Mouse (Mus musculus): ENCODE measurements around the gene Clec4n. TPM values are rescaled to one million over a fixed set of nuclear protein-coding genes. Genes with fewer than 3 reads are reported as not detected.
"Not testable (repeated sequence)": the region's sequence is repeated elsewhere in the genome, so short reads cannot be mapped to it uniquely, and the experiment has no call there.

The Clec4n gene
- polyA plus RNA-seq, 1 experiment: 0.44 TPM

DNA sequence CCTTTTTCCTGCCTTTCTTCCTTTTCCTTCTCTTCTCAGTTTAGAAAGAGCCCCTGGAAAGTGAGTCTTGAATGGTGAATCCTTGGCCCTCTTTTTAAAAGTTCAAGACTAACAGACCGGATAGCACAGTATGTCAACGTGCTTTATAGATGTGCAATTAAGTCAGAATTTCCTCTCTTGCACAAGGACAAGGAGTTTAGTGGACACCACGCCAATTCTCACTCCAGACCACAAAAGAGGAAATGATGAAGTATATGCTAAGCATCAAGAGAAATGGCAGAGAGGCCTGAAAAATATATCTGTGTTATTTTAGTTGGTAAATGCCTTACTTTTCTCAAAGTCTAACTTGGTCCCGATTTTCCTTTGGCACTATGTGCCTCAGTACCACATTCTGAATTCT, 60.1 kb downstream of the Clec4n start, which contains the start of gene Clec4e:
TSS of gene Clec4e (minus strand) at position 118 of the 400 bp plus-strand sequence.
- Histone ChIP-seq H3K4me1 (ENCODE audit: control insufficient read depth, insufficient read depth, low read length) (no peaks in the 10 kb centered on the region), H3K27me3 (ENCODE audit: control insufficient read depth, insufficient read depth, low read length) (no peaks in the 10 kb centered on the region), H3K27ac (ENCODE audit: control insufficient read depth, insufficient read depth, low read depth, low read length) (no peak within 1 kb of the TSS), H3K4me3 (ENCODE audit: control insufficient read depth, low read depth, low read length) (no peak within 1 kb of the TSS), H3K36me3 (ENCODE audit: control insufficient read depth, insufficient read depth, low read length) (no peaks in the 10 kb centered on the region)
- no peak for TF ChIP-seq POLR2A (IDR thresholded peaks at IDR 0.05; ENCODE audit: control insufficient read depth, low read depth, low read length)

DNA sequence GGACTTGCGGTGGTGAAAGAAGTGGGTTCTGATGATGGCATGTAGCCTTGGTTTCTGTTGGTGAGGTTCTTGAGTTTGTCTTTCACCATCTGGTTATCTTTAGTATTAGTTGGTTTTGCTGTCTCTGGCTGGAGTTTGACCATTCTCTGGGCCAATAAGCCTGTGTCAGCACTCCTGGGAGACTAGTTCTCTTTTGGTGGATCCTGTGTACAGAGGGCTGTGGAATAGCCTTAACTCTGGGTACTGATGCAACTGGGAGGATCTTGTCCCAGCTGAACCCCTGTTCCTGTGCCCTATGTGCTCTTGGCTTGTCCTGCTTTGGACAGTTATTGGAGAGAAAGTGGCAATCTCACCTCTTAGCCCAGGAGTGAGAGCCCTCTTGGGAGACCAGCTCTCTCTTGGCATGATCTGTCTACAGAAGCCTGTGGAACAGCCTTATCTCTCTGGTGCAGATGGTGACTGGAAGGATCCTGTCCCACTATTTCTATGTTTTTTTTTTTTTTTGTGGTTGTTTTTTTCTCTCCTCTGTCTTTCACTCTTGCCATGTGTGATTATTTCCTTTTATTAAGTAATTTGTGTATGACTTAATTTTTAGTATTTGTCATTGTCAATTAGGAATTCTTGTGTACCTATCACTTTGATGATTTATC, 63.2 kb downstream of the Clec4n start:
- Histone ChIP-seq H3K4me1 (ENCODE audit: control insufficient read depth, insufficient read depth, low read length) (no peaks in the 10 kb centered on the region), H3K27me3 (ENCODE audit: control insufficient read depth, insufficient read depth, low read length) (no peaks in the 10 kb centered on the region), H3K4me3 (ENCODE audit: control insufficient read depth, low read depth, low read length) (no peak overlapping the region), H3K27ac (ENCODE audit: control insufficient read depth, insufficient read depth, low read depth, low read length) (no peak overlapping the region), H3K36me3 (ENCODE audit: control insufficient read depth, insufficient read depth, low read length) (no peaks in the 10 kb centered on the region)
- no peak for TF ChIP-seq CTCF (IDR thresholded peaks at IDR 0.05; ENCODE audit: control insufficient read depth, insufficient read depth, insufficient replicate concordance, low read depth, low read length)

DNA sequence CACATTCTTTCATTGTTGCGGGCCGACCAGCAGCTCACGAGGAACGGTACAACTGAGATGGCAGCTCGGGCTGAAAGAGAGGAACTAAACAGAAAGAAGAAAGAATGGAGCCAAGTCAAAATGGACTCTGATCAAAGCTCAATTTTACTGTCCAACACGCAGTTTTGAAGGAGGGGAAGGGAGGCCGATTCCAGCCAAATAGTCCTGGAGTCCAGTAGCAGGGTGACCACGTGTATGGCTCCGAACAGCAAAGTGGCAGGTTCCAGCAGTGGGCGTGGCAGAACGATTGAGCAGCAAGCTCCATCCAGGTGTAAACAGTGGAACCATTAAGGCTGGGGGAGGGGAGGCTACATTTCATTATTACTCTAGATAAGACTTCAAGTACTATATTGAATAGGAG, 63.9 kb downstream of the Clec4n start:
- not testable (repeated sequence) for H3K27ac ChIP-seq (ENCODE audit: control insufficient read depth, insufficient read depth, low read depth, low read length); H3K4me1 ChIP-seq (ENCODE audit: control insufficient read depth, insufficient read depth, low read length); H3K27me3 ChIP-seq (ENCODE audit: control insufficient read depth, insufficient read depth, low read length); H3K4me3 ChIP-seq (ENCODE audit: control insufficient read depth, low read depth, low read length); H3K36me3 ChIP-seq (ENCODE audit: control insufficient read depth, insufficient read depth, low read length)

Other genes starting within 250 kb of the Clec4n start
- 0.19 TPM in 1 of 2 replicates, not detected in the other for gene Clec4a4, start 239.5 kb upstream of the Clec4n start, polyA plus RNA-seq (2012; rRNA removed)
- gene Clec4b1, start 179.9 kb upstream of the Clec4n start, polyA plus RNA-seq (2012; rRNA removed): 0.26 and 0.32 TPM in 2 replicates
- 3.9 and 4.1 TPM in 2 replicates for gene Clec4a2, start 123.4 kb upstream of the Clec4n start, polyA plus RNA-seq (2012; rRNA removed)
- not detected in 2 replicates for gene Clec4b2, start 57.0 kb upstream of the Clec4n start, polyA plus RNA-seq (2012; rRNA removed)
- gene Clec4d, start 32.3 kb downstream of the Clec4n start, polyA plus RNA-seq (2012; rRNA removed): not detected in 2 replicates
- gene Clec4e, start 60.0 kb downstream of the Clec4n start, polyA plus RNA-seq (2012; rRNA removed): not detected in 2 replicates
- 0.06 TPM in 1 of 2 replicates, not detected in the other for gene Vmn2r19, start 78.5 kb downstream of the Clec4n start, polyA plus RNA-seq (2012; rRNA removed)
- gene Vmn2r20, start 188.3 kb downstream of the Clec4n start, polyA plus RNA-seq (2012; rRNA removed): not detected in 2 replicates

Measured in testis, adult 2 months (tissue).